In genomic region chr13:32235046-32235445, GRCm38 (mm10) we compare ENCODE assay signal across 15 mouse cellular contexts.
"Had no signal": no experiment of that assay in that cellular context is flagged by ENCODE, and none has a peak within 500 bp of the region (broad histone marks: within the 10 kb centered on the region; RNA-seq: fewer than 3 reads in every experiment).

No protein-coding gene starts in this region.

- H3K9ac ChIP-seq: limb, embryonic 13.5 days; lung, embryonic 14.5 days; midbrain, embryonic 12.5 days had no signal

- H3K27me3 ChIP-seq: limb, embryonic 13.5 days; midbrain, embryonic 12.5 days had no signal

- H3K9me3 ChIP-seq: limb, embryonic 10.5 days; limb, embryonic 13.5 days; midbrain, embryonic 12.5 days had no signal

- H3K4me3 ChIP-seq: limb, embryonic 10.5 days; limb, embryonic 13.5 days; midbrain, embryonic 12.5 days had no signal

- H3K27ac ChIP-seq: limb, embryonic 10.5 days; limb, embryonic 13.5 days; macrophage; midbrain, embryonic 12.5 days; stomach, postnatal 0 days had no signal

- DNase-seq: kidney, adult 18-20 months; kidney, adult 9 months; kidney, postnatal 14 days; kidney, postnatal 4 days; lung, embryonic 14.5 days; thymus, adult 2 months; thymus, postnatal 14 days; thymus, postnatal 4 days had no signal

- H3K4me1 ChIP-seq: midbrain, embryonic 12.5 days had no signal

- H3K4me2 ChIP-seq: limb, embryonic 13.5 days; lung, embryonic 14.5 days; midbrain, embryonic 12.5 days had no signal

- ATAC-seq: intestine, embryonic 16.5 days; lung, postnatal 0 days had no signal

- H3K36me3 ChIP-seq: limb, embryonic 10.5 days; limb, embryonic 13.5 days; midbrain, embryonic 12.5 days had no signal
